Mouse (Mus musculus) midbrain, embryonic 16.5 days (tissue): ENCODE measurements at regions not wholly inside any gene's neighbourhood (a gene's known extent, or its start where the extent isn't known, plus 50 kb on each side); places are given as distances from the start of the nearest gene placed in this dataset.
"Not testable (repeated sequence)": the region's sequence is repeated elsewhere in the genome, so short reads cannot be mapped to it uniquely, and the experiment has no call there.

Experiments used
- ATAC-seq: fragments of 200-750 bp; cut with Nextera tagmentation; 2 replicates; pipeline ENCODE4 v1.8.0; 2017; ENCODE audit warnings: moderate TSS enrichment
- H3K27ac ChIP-seq: fragments of 300-500 bp; sonication (generic); 2 replicates; pipeline ENCODE4 v1.5.1; 2014; ENCODE audit warnings: mild to moderate bottlenecking, low read length, mixed read lengths
- H3K27me3 ChIP-seq: fragments of 300-500 bp; sonication (generic); 2 replicates; pipeline ENCODE4 v1.6.1; 2014; ENCODE audit warnings: low read depth, low read length, mixed read lengths; ENCODE audit not compliant: control insufficient read depth, insufficient read depth
- H3K36me3 ChIP-seq: fragments of 300-500 bp; sonication (generic); 2 replicates; pipeline ENCODE4 v1.6.1; 2014; ENCODE audit warnings: mild to moderate bottlenecking, low read length, moderate library complexity, mixed read lengths; ENCODE audit not compliant: control insufficient read depth, insufficient read depth
- H3K4me1 ChIP-seq: fragments of 300-500 bp; sonication (generic); 2 replicates; pipeline ENCODE4 v1.6.1; 2014; ENCODE audit warnings: mild to moderate bottlenecking, low read length, mixed read lengths; ENCODE audit not compliant: control insufficient read depth, insufficient read depth
- H3K4me2 ChIP-seq: fragments of 300-500 bp; sonication (generic); 2 replicates; pipeline ENCODE4 v1.6.1; 2014; ENCODE audit warnings: mild to moderate bottlenecking, low read length, mixed read lengths
- H3K4me3 ChIP-seq: fragments of 300-500 bp; sonication (generic); 2 replicates; pipeline ENCODE4 v1.5.1; 2014; ENCODE audit warnings: low read depth, mild to moderate bottlenecking, low read length, moderate library complexity, mixed read lengths
- H3K9ac ChIP-seq: fragments of 300-500 bp; sonication (generic); 2 replicates; pipeline ENCODE4 v1.6.1; 2014; ENCODE audit warnings: low read depth, low read length, mixed read lengths
- H3K9me3 ChIP-seq: fragments of 300-500 bp; sonication (generic); replicated peaks from 2 replicates; pipeline ENCODE4 v1.6.1; 2014; ENCODE audit warnings: mild to moderate bottlenecking, low read length, mixed read lengths; ENCODE audit not compliant: control insufficient read depth, poor library complexity, severe bottlenecking
- WGBS: fragments of 180-500 bp; shearing (Covaris S2); extraction: QIAGEN DNeasy Blood & Tissue Kit; methylation state at CpG from one replicate; pipeline ENCODE4 v1.1.7; 2014; 5-methylcytosine and 5-hydroxymethylcytosine counted together

- not testable (repeated sequence) for H3K36me3 ChIP-seq, H3K4me1 ChIP-seq, H3K9ac ChIP-seq, H3K9me3 ChIP-seq, H3K4me3 ChIP-seq, H3K4me2 ChIP-seq, H3K27ac ChIP-seq, H3K27me3 ChIP-seq
- WGBS, result 67% methylated on average over 9 of the region's 42 CpGs
- peak; percentile 39; the same call in 1 of the 2 replicates for ATAC-seq
Measured at GRCm38 (mm10) chr5:133842059-133842706, 257.3 kb upstream of the Castor2 start.

- 91% methylated on average over 5 of the region's 5 CpGs for WGBS
- H3K4me1 ChIP-seq, result no peaks in the 10 kb centered on the region
Measured at GRCm38 (mm10) chr5:133838286-133838685, 261.2 kb upstream of the Castor2 start.

GRCm38 (mm10) chr5:133833217-133833616 lies 266.3 kb upstream of the Castor2 start:
- H3K4me1 ChIP-seq, result no peaks in the 10 kb centered on the region
- 86% methylated on average over 7 of the region's 7 CpGs for WGBS
- ATAC-seq, result no peak
- no peak overlapping the region for H3K4me3 ChIP-seq
- H3K4me2 ChIP-seq, result no peak overlapping the region
- no peaks in the 10 kb centered on the region for H3K36me3 ChIP-seq
- no peak overlapping the region for H3K9ac ChIP-seq
- H3K9me3 ChIP-seq, result no peaks in the 10 kb centered on the region
- H3K27ac ChIP-seq, result no peak overlapping the region
- H3K27me3 ChIP-seq, result no peaks in the 10 kb centered on the region

More at GRCm38 (mm10) chr5:133838286-133838685, 261.2 kb upstream of the Castor2 start:
- H3K9me3 ChIP-seq, result no peaks in the 10 kb centered on the region
- H3K9ac ChIP-seq, result no peak overlapping the region
- no peak overlapping the region for H3K4me2 ChIP-seq
- no peak overlapping the region for H3K27ac ChIP-seq
- no peaks in the 10 kb centered on the region for H3K36me3 ChIP-seq
- ATAC-seq, result no peak
- H3K27me3 ChIP-seq, result no peaks in the 10 kb centered on the region
- H3K4me3 ChIP-seq, result no peak overlapping the region

- H3K4me1 ChIP-seq, result peaks cover 6% of the 10 kb centered on the region
- ATAC-seq, result no peak
- H3K27me3 ChIP-seq, result no peaks in the 10 kb centered on the region
- no peak overlapping the region for H3K9ac ChIP-seq
- H3K4me3 ChIP-seq, result no peak overlapping the region
- 82% methylated on average over 13 of the region's 13 CpGs for WGBS
- H3K4me2 ChIP-seq, result no peak overlapping the region
- no peak overlapping the region for H3K27ac ChIP-seq
- no peaks in the 10 kb centered on the region for H3K9me3 ChIP-seq
- no peaks in the 10 kb centered on the region for H3K36me3 ChIP-seq
Measured at GRCm38 (mm10) chr5:133828226-133828625, 271.3 kb upstream of the Castor2 start.

- Histone ChIP-seq H3K9ac (no peak overlapping the region), H3K4me1 (peaks cover 18% of the 10 kb centered on the region), H3K36me3 (no peaks in the 10 kb centered on the region), H3K27me3 (no peaks in the 10 kb centered on the region), H3K4me2 (no peak overlapping the region), H3K9me3 (no peaks in the 10 kb centered on the region), H3K4me3 (no peak overlapping the region), H3K27ac (no peak overlapping the region)
- ATAC-seq, result no peak
- 50% methylated on average over 3 of the region's 3 CpGs for WGBS
Measured at GRCm38 (mm10) chr5:133823871-133824270, 275.6 kb upstream of the Castor2 start.

- no peak overlapping the region for H3K4me2 ChIP-seq
- ATAC-seq, result no peak
- H3K36me3 ChIP-seq, result no peaks in the 10 kb centered on the region
- no peaks in the 10 kb centered on the region for H3K27me3 ChIP-seq
- H3K27ac ChIP-seq, result no peak overlapping the region
- no peaks in the 10 kb centered on the region for H3K9me3 ChIP-seq
- H3K4me3 ChIP-seq, result no peak overlapping the region
- no peak overlapping the region for H3K9ac ChIP-seq
- 14% methylated on average over 3 of the region's 3 CpGs for WGBS
- peaks cover 18% of the 10 kb centered on the region for H3K4me1 ChIP-seq
Measured at GRCm38 (mm10) chr5:133821273-133821672, 278.2 kb upstream of the Castor2 start.

GRCm38 (mm10) chr5:133815462-133815861 lies 284.0 kb upstream of the Castor2 start:
- Histone ChIP-seq H3K9me3 (no peaks in the 10 kb centered on the region), H3K4me1 (0 out of 2 replicates have a peak, but pooled peaks cover 2% of the 10 kb centered on the region), H3K36me3 (no peaks in the 10 kb centered on the region), H3K4me2 (no peak overlapping the region), H3K4me3 (no peak overlapping the region), H3K27me3 (0 out of 2 replicates have a peak, but pooled peaks cover 6% of the 10 kb centered on the region), H3K9ac (no peak overlapping the region), H3K27ac (no peak overlapping the region)
- ATAC-seq, result no peak
- 90% methylated on average over 5 of the region's 5 CpGs for WGBS

- no peaks in the 10 kb centered on the region for H3K9me3 ChIP-seq
- peak overlapping the region; percentile 38; the same call in 1 of the 2 replicates for H3K27ac ChIP-seq
- H3K27me3 ChIP-seq, result 0 out of 2 replicates have a peak, but pooled peaks cover 6% of the 10 kb centered on the region
- H3K4me1 ChIP-seq, result 0 out of 2 replicates have a peak, but pooled peaks cover 2% of the 10 kb centered on the region
- H3K9ac ChIP-seq, result no peak overlapping the region
- H3K4me3 ChIP-seq, result no peak overlapping the region
- 19% methylated on average over 6 of the region's 6 CpGs for WGBS
- H3K36me3 ChIP-seq, result no peaks in the 10 kb centered on the region
- peak; percentile 78 for ATAC-seq
- H3K4me2 ChIP-seq, result no peak overlapping the region
Measured at GRCm38 (mm10) chr5:133814436-133814835, 285.1 kb upstream of the Castor2 start.

- no peak for ATAC-seq
- H3K4me2 ChIP-seq, result no peak overlapping the region
- WGBS, result 46% methylated on average over 6 of the region's 6 CpGs
Measured at GRCm38 (mm10) chr5:133812216-133812615, 287.3 kb upstream of the Castor2 start.

More at GRCm38 (mm10) chr5:133812216-133812615, 287.3 kb upstream of the Castor2 start:
- Histone ChIP-seq H3K9me3 (no peaks in the 10 kb centered on the region), H3K27me3 (0 out of 2 replicates have a peak, but pooled peaks cover 6% of the 10 kb centered on the region), H3K4me1 (0 out of 2 replicates have a peak, but pooled peaks cover 2% of the 10 kb centered on the region), H3K4me3 (no peak overlapping the region), H3K36me3 (no peaks in the 10 kb centered on the region), H3K27ac (no peak overlapping the region), H3K9ac (no peak overlapping the region)
